ENCODE assay signal across 18 mouse cellular contexts in the genomic region with DNA sequence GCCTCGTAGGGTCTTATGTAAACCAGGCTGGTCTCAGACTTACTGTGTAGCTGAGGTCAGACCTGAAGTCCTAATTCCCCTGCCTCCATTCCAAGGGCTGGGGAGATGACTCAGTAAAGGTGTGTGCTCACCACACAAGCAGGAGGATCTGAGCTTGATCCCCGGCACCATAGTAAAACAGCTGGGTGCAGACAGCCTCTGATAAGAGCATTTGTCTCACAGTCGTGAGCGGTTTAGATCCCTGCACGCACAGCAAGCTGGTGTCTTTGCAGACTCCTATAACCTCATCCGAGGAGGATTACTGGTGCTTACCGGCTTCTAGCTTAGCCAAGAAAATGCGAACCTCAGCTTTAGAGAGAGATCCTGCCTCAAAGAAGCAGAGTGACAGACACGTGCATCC.
"Had no signal": no experiment of that assay in that cellular context is flagged by ENCODE, and none has a peak within 500 bp of the region (broad histone marks: within the 10 kb centered on the region; RNA-seq: fewer than 3 reads in every experiment).

No protein-coding gene starts in this region.

- H3K27me3 ChIP-seq: midbrain, embryonic 12.5 days; neural tube, embryonic 13.5 days; neural tube, embryonic 15.5 days; stomach, embryonic 15.5 days had no signal

- ATAC-seq: midbrain, embryonic 16.5 days had no signal

- H3K36me3 ChIP-seq: neural tube, embryonic 15.5 days had no signal

- H3K4me1 ChIP-seq: midbrain, embryonic 12.5 days; stomach, embryonic 15.5 days had no signal

- H3K27ac ChIP-seq: liver, embryonic 14.5 days; midbrain, embryonic 10.5 days; midbrain, embryonic 12.5 days; neural tube, embryonic 13.5 days; neural tube, embryonic 15.5 days; stomach, embryonic 15.5 days; stomach, postnatal 0 days had no signal

- H3K4me2 ChIP-seq: lung, embryonic 14.5 days; midbrain, embryonic 12.5 days; neural tube, embryonic 13.5 days; neural tube, embryonic 15.5 days; stomach, embryonic 15.5 days had no signal

- DNase-seq: lung, adult 18-20 months; lung, embryonic 14.5 days; lung, postnatal 10 days; lung, postnatal 4 days; midbrain, embryonic 14.5 days; right cerebral cortex, postnatal 14 days; thymus, adult 2 months; thymus, postnatal 25 days; thymus, postnatal 4 days had no signal

- H3K9ac ChIP-seq: liver, embryonic 14.5 days; lung, embryonic 14.5 days; midbrain, embryonic 12.5 days; neural tube, embryonic 13.5 days; neural tube, embryonic 15.5 days; stomach, embryonic 15.5 days had no signal

- H3K4me3 ChIP-seq: midbrain, embryonic 10.5 days; midbrain, embryonic 12.5 days; myocyte; neural tube, embryonic 13.5 days; neural tube, embryonic 15.5 days; stomach, embryonic 15.5 days had no signal

- H3K9me3 ChIP-seq: midbrain, embryonic 10.5 days; midbrain, embryonic 12.5 days; neural tube, embryonic 13.5 days; neural tube, embryonic 15.5 days; stomach, embryonic 15.5 days had no signal
